Mouse (Mus musculus): ENCODE measurements around the gene Soga3. TPM values are rescaled to one million over a fixed set of nuclear protein-coding genes. Genes with fewer than 3 reads are reported as not detected.

Soga3 gene
- polyA plus RNA-seq (2012; rRNA removed): 25.6 and 46.8 TPM in 2 replicates

GRCm38 (mm10) chr10:29143566-29144335, at the start of gene Soga3:
Gene Soga3, plus strand, starts transcription at chr10:29143839.

DNA sequence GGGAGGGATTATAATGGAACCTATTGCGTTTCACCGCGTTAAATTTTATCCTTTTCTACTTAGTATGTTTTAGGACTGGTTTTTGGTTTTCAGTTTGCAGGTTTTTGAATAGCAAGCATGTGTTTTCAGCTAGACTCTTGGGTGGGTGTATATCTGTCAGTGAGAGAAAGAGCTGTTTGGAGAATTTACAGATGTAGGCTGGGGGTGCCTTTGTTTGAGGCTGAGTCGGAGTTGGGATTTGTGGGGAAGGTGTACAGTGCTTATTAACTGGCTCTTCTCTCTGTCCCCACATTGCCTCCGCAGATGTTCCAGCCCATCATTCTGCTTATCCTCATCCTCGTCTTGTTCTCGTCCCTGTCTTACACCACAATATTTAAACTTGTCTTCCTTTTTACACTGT, 55.0 kb downstream of the Soga3 start, which contains the start of gene Gm49353:
Gm49353 (plus strand) TSS at position 313 of the 400 bp plus-strand sequence.

DNA sequence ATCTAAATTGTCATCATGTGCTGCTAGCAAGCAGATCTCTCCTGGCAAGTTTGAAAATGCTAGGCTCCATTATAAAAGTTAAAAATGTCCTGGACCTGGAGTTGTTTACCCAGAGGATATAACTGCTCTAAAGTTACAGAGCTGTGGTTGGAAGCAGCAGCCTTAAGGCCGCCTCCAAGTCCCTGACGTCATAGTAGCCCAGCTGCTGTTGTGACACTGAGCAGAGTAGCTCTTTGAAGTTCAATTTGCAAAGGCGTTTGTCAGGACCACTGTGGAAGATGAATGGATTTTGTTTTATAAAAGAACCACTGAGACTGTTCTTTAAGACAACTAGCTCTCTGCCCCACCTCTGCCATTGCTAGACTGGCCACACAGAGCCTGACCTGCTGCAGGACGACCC, 67.8 kb downstream of the Soga3 start, which contains the start of gene 9330159F19Rik:
9330159F19Rik (plus strand) TSS at position 154 of the 400 bp plus-strand sequence.

Other genes with a start within 250 kb of the Soga3 start
- not detected in 2 replicates for gene 2310057J18Rik, start 157.5 kb upstream of the Soga3 start, polyA plus RNA-seq (2012; rRNA removed)
- 1.3 and 3.6 TPM in 2 replicates for gene Gm49353, start 55.1 kb downstream of the Soga3 start, polyA plus RNA-seq (2012; rRNA removed)
- gene 9330159F19Rik, start 67.8 kb downstream of the Soga3 start, polyA plus RNA-seq (2012; rRNA removed): 14.8 and 16.5 TPM in 2 replicates
- gene Echdc1, start 169.3 kb downstream of the Soga3 start, polyA plus RNA-seq (2012; rRNA removed): 16.0 and 16.3 TPM in 2 replicates
- 83.2 and 85.7 TPM in 2 replicates for gene Rnf146, start 218.6 kb downstream of the Soga3 start, polyA plus RNA-seq (2012; rRNA removed)